Mouse (Mus musculus) left cerebral cortex, adult 2 months (tissue): ENCODE measurements around the gene Ccdc6. TPM values are rescaled to one million over a fixed set of nuclear protein-coding genes. Genes with fewer than 3 reads are reported as not detected.

Source experiments
- DNase-seq, 2 experiments: peaks; one replicate each; pipeline ENCODE4 v3.0.0; 2021 to 2022; ENCODE audit warnings: low spot score in 2 of 2, mixed read lengths in 1 of 2; ENCODE audit errors: extremely low spot score in 1 of 2
- H3K27ac ChIP-seq: fragments of 200-600 bp; 2 replicates; pipeline ENCODE4 v1.8.1; 2022
- H3K4me3 ChIP-seq: fragments of 200-600 bp; 2 replicates; pipeline ENCODE4 v1.8.1; 2022
- CTCF ChIP-seq: fragments of 200-600 bp; IDR thresholded peaks from 2 replicates; pipeline ENCODE4 v1.8.1; 2022; ENCODE audit warnings: antibody characterized with exemption, mild to moderate bottlenecking, moderate library complexity
- intact Hi-C: fragments of 180-260 bp; cut with DNase I; formaldehyde crosslinking; loops from one replicate; pipeline ENCODE4 v1.15.1; 2025
- total RNA-seq, 2 experiments: library from RNA; stranded (reverse); gene quantifications; 2 replicates each; pipeline ENCODE4 v1.2.3; 2021

The Ccdc6 gene
- total RNA-seq, 2 experiments from 2014 or later, result 51.1 to 64.8 TPM

DNA sequence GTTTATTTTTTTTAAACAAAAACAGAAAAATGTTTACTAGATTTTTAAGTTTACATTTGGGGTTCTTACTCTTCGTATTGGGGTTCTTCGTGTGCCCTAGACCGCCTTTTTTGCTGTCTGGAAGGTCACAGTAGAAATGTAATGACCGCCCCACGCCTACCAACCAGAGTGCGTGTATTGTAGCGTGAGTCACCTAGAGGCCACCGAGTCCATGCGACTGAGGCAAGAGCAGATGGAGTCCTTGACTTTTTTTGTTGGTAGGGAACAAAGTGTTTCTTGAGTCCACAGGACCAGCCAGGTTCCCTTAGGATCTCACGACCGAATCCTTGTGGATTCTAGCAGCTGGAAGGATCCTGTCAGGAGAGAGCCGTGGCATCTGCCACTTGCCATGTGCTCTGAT is 63.9 kb downstream of the Ccdc6 start:
- DNase-seq, result no peak
- intact Hi-C loops, result no loop called here
- no peak overlapping the region for H3K27ac ChIP-seq
- no peak overlapping the region for H3K4me3 ChIP-seq
- no peak for TF ChIP-seq CTCF

- Histone ChIP-seq H3K4me3 (no peak overlapping the region), H3K27ac (no peak overlapping the region)
- DNase-seq, result no peak
- no peak for TF ChIP-seq CTCF
- intact Hi-C loops, result no loop called here
Observed at GRCm38 (mm10) chr10:70161504-70161903, 64.6 kb downstream of the Ccdc6 start.

DNA sequence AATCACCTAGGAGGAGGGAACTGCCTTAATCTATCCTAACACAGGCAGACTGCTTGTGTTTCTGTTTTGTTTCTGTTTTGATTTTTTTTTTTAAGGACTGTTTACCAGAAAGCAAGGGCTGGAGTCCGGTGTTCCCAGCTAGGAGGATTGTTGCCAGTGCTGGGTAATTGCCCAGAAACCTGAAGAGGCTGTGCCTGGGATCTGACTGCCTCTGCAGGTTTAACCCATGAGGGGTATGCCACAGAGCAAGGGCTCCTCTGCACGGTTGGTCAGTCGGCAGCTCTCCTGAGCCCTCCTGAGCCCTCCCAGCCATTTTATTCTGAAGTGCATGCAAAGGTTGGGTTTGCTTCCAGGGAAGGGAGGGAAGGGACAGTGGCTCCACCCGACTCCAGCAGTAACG is 66.8 kb downstream of the Ccdc6 start:
- TF ChIP-seq CTCF, result no peak
- H3K27ac ChIP-seq, result no peak overlapping the region
- DNase-seq, result no peak

DNA sequence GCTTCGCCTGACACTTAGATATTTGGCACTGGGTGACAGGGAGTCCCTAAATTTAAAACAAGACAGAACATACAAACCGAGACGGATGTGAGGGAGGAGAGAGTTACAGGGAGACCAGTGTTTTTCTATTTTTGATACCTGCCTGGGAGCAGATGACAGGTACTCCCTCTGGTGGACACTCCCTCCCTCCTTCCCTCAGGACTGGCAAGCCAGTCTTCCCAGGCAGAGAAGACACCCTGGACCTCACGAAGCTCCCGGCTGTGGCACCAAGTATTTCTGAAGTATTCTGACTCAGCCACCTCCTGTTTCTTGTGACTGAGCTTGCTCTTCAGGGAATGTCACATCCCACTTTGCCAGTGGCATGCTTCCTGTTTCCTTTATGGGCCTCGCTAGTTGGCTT is 69.0 kb downstream of the Ccdc6 start:
- peak; percentile 54 for TF ChIP-seq CTCF
- Histone ChIP-seq H3K4me3 (no peak overlapping the region), H3K27ac (peak overlapping the region; percentile 28; the same call in 1 of the 2 replicates)
- intact Hi-C loops, result loop anchor here (1.0 to 5.0 kb wide), 2 partner anchors 69 to 144 kb away; partner anchors contain the start of gene Ccdc6
- DNase-seq, result peak; percentile 50 to 57

More for the DNA sequence above, 66.8 kb downstream of the Ccdc6 start:
- intact Hi-C loops, result no loop called here
- H3K4me3 ChIP-seq, result no peak overlapping the region

GRCm38 (mm10) chr10:70166427-70166826 is 69.5 kb downstream of the Ccdc6 start:
- no peak for TF ChIP-seq CTCF
- DNase-seq, result no peak
- intact Hi-C loops, result loop anchor here (1.0 to 5.0 kb wide), 2 partner anchors 69 to 144 kb away; partner anchors contain the start of gene Ccdc6
- H3K4me3 ChIP-seq, result no peak overlapping the region
- H3K27ac ChIP-seq, result no peak overlapping the region

DNA sequence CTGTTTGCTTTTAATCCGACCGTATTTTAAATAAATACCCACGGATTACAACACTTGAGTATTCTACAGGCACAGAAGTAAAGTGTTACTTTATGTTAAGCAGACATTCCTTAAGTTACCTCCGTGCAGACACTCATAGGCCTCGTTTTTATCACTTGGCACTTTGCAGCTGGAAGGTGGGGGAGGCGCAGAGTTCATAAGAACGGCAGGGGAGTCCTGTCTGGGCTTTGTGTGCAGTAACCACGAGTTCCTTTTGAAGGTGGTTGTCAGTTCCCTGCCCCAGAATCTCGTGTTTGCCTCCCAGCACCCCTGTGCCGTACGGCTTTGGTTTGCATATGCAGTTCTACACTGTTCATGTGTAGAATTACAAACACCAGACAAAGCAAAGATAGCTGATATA is 70.7 kb downstream of the Ccdc6 start:
- intact Hi-C loops, result loop anchor here (5.0 kb wide), 1 partner anchor 145 kb away; no protein-coding TSS in a partner anchor
- no peak for TF ChIP-seq CTCF
- H3K4me3 ChIP-seq, result no peak overlapping the region

DNA sequence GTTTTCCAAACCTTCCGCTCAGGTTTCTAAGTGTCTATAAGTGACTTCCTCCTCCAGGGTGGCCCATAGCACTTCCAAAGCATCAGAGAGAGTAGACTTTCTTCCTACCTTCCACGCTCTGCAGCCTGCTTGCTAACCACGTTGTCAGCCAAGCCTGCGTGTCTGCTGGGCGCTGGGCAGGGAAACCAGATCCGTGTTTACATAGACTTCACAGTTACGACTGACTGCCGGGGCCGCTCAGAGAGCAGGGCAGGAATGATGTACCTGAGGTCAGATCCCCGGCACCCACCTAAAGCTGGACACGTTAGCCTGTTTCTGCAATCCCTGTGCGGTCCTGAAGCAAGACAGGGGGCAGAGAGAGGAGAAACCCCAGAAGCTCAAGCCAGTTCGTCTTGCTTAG is 71.5 kb downstream of the Ccdc6 start:
- DNase-seq, result no peak
- intact Hi-C loops, result loop anchor here (5.0 kb wide), 1 partner anchor 146 kb away; no protein-coding TSS in a partner anchor
- Histone ChIP-seq H3K27ac (peak overlapping the region; percentile 71), H3K4me3 (no peak overlapping the region)
- no peak for TF ChIP-seq CTCF

More for the DNA sequence above, 70.7 kb downstream of the Ccdc6 start:
- H3K27ac ChIP-seq, result no peak overlapping the region
- DNase-seq, result no peak

- H3K27ac ChIP-seq, result peak overlapping the region; percentile 71; the same call in 1 of the 2 replicates
- TF ChIP-seq CTCF, result no peak
- H3K4me3 ChIP-seq, result no peak overlapping the region
- intact Hi-C loops, result loop anchor here (5.0 kb wide), 1 partner anchor 147 kb away; no protein-coding TSS in a partner anchor
- DNase-seq, result peak; percentile 52 to 62
Observed at GRCm38 (mm10) chr10:70169044-70169443, 72.1 kb downstream of the Ccdc6 start.

DNA sequence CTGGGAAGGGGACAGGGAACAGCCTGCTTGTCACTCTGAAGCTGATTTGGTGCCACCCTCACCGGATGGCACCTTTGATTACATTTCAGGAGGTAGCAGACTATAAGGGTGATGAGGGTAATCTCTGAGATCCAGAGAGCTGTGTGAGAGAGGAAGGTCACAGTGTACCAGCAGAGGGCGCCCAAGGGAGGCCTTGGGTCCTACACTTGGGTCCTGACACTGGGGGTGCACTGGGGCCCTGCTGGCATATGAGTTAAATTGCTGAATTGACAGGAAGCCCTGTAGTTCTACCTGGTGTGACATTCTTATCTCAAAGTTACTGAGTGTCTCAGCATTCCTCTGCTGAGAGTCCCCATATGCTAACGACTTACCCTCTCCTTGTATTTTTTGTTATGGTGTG is 76.4 kb downstream of the Ccdc6 start:
- intact Hi-C loops, result loop anchor here (2.0 kb wide), 1 partner anchor 123 kb away; no protein-coding TSS in a partner anchor
- Histone ChIP-seq H3K4me3 (no peak overlapping the region), H3K27ac (no peak overlapping the region)
- peak; percentile 82 for TF ChIP-seq CTCF
- peak; percentile 56 to 70 for DNase-seq

DNA sequence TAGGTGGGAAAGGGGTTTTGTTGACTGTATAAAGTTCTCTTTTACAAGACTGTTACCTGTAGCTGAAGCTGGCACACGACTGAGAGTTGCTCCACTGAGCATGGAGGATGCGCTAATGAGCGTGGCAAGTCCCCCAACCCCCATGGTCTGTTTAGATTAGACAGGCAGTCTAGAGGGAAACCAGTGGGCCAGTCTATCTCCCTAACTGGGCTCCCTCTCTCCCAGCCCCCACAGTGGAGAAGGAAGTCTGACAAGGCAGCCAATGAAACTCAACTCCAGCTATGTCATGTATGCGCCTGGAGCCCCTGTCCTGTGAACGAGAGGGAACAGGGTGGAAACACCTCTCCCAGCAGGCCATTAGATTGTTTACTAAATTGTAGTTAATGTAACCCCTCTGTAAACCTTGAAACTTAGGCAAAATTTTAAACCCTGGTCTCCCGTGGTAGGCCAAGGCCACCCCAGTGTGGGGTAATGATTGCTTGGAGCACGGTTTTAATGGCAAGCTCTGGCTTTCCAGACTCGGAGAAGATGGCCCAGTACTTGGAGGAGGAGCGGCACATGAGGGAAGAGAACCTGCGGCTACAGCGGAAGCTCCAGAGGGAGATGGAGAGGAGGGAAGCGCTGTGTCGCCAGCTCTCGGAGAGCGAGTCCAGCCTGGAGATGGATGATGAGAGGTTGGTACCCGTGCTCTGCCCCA is 77.7 kb downstream of the Ccdc6 start:
- H3K4me3 ChIP-seq, result no peak overlapping the region
- TF ChIP-seq CTCF, result no peak
- no peak for DNase-seq
- no peak overlapping the region for H3K27ac ChIP-seq
- intact Hi-C loops, result no loop called here

- no peak for DNase-seq
- TF ChIP-seq CTCF, result no peak
- Histone ChIP-seq H3K4me3 (no peak overlapping the region), H3K27ac (no peak overlapping the region)
- intact Hi-C loops, result no loop called here
Observed at GRCm38 (mm10) chr10:70180727-70181126, 83.8 kb downstream of the Ccdc6 start.

DNA sequence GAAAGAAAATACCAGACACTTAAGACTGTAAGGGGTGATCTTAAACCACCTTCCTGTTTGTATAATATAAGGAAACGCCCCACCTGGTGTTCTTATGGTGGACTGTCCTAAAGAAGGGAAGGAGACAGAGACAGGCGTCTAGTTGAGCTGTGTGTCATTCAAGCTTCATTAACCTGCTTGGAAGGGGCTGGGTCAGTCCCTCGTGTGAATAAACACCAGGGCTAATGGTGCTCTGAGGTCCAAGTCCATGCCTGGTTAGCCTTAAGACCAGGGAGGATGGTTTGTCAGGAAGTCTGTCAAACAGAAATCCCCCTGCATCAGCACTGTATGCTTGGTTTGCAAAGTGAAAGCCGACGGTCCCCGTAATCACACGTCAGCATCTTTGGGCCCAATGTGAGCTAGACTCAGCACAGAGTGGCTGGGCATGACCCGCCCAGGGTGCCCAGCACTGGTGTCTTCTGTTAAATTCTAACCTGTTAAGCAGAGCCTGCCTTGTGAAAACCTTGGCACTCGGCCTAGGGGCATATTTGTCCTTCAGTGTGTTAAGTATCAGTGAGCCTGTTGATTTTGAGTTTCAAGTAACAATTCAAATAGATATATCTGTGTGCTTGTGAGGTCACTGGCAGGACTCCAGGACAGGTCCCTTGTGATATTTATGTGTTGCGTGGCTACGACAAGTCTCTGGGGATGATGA is 84.5 kb downstream of the Ccdc6 start:
- no peak for TF ChIP-seq CTCF
- intact Hi-C loops, result no loop called here
- no peak overlapping the region for H3K4me3 ChIP-seq
- H3K27ac ChIP-seq, result no peak overlapping the region
- DNase-seq, result no peak
